Mouse (Mus musculus) c-Kit-positive CD71-negative TER-119-negative erythroid progenitor cells, embryonic 14.5 days (primary cell): Measurements from ENCODE around the gene Glg1.
"Not testable (repeated sequence)": the region's sequence is repeated elsewhere in the genome, so short reads cannot be mapped to it uniquely, and the experiment has no call there.

Source experiments
- DNase-seq: peaks from one replicate; pipeline ENCODE4 v3.0.0-alpha.2; 2013; ENCODE audit warnings: low read depth

Glg1 gene

DNA sequence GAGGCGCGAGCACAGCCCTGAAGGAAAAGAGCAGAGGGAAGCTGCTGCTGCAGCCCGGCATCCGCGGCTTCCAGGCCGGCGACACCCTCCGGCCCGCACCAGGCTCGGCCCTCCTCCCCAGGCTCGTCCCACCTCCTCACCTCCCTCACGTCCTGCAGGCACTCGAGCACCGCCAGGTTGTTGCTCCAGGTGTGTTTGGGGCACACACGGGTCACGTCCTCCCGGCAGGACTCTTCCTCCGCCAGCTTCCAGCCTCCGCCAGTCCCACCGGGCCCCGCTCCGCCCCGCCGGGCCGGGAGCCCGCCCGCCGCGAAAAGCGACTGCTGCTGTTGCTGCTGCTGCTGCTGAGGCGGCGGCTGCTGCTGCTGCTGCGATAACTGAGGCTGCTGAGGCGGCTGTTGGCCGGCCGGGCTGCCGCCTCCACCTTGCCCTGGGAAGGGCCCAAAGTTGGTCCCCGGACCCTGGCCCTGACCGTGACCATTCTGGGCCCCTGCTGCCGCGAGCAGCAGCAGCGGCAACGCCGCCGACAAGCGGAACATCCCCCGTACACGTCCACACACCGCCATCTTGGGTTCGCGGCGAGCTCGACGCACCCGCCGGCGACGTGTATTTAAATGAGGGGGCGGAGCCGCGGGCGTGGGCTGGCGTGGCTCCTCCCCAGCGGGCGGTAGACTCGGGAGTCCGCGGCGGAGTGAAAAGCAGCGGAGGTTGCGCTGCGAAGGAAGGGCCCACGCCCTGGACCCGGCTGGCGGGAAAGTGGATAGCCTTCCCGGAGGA lies at the start of gene Glg1:
Gene Glg1, minus strand, starts transcription at position 586 of the 777 bp plus-strand sequence.
- DNase-seq = peak; percentile 89

DNA sequence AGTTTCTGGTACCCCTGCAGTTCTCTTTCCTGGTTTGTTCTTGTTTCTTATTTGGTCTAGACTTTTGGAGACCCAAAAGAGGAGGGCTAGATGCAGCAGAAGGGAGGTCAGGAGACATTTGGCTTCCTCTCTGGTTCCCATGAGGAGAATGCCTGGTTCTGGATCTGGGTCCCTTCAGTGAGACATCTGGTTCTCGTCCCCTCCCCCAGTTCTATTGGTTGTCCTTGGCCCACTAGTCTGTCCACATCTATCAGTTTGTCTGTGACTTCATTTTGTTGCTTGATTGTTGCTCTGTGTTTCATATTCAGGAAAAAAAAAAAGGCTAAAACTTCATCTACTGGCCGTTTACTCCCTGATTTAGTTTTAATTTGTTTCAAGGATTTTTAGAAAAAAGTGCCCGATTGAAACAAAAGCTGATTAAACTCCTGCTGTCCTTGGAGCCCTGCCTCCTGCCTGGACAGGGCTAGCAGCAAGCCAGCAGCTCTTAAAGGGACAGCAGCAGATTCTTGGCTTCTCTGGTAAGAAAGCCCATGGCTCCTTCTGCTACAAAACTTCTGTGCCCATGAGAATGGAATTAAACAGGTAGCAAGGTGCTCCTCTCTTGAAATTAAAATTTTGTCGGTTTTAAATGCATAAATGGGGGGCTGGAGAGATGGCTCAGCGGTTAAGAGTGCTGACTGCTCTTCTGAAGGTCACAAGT lies 46.2 kb upstream of the Glg1 start:
- DNase-seq = no peak

DNA sequence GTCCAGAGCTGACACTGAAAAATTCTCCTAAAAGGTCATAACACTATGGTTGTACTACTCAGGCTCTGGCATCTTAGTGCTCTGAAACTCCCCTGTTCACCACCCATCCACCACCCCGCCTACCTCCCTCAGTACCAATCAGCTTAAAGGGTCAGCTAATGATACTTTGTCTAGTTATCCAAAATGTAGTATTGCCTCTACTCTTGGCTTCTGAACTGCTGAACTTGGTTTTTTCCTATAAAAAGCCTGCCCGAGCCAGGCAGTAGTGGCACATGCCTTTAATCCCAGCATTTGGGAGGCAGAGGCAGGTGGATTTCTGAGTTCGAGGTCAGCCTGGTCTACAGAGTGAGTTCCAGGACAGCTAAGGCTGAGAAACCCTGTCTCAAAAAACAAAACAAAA lies 45.3 kb upstream of the Glg1 start:
- no peak for DNase-seq

DNA sequence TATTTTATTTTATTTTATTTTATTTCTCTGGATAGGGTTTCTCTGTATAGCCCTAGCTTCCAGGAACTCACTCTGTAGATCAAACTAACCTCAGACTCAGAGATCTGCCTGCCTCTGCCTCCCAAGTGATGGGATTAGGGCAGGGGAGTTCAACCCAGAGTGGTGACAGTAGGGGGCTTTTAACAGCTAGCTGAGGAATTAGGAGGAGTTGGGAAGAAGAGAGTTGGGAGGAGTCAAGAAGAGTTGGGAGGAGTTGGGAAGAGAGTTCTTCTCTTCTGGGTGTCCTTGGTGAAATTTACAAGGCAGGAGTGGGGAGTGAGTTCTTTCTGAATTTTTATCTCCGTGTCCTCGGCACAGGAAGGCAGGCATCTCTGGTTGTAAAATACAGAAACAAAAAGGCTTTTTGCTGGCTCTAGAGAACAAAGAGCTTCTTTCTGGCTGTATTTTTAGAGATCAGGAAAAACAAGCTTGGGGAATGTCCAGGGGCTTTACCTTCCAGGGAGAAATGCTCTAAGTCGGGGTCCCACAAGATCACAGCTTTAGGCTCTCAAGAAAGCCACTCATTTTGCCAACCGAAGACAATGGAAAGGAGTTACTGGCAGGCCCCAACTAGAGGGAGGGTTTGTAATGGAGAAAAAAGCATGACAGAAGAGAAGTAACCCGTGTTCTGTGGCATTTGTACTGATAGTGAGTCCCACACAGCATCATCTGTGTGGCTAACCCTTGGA lies 44.2 kb upstream of the Glg1 start:
- DNase-seq = not testable (repeated sequence)

DNA sequence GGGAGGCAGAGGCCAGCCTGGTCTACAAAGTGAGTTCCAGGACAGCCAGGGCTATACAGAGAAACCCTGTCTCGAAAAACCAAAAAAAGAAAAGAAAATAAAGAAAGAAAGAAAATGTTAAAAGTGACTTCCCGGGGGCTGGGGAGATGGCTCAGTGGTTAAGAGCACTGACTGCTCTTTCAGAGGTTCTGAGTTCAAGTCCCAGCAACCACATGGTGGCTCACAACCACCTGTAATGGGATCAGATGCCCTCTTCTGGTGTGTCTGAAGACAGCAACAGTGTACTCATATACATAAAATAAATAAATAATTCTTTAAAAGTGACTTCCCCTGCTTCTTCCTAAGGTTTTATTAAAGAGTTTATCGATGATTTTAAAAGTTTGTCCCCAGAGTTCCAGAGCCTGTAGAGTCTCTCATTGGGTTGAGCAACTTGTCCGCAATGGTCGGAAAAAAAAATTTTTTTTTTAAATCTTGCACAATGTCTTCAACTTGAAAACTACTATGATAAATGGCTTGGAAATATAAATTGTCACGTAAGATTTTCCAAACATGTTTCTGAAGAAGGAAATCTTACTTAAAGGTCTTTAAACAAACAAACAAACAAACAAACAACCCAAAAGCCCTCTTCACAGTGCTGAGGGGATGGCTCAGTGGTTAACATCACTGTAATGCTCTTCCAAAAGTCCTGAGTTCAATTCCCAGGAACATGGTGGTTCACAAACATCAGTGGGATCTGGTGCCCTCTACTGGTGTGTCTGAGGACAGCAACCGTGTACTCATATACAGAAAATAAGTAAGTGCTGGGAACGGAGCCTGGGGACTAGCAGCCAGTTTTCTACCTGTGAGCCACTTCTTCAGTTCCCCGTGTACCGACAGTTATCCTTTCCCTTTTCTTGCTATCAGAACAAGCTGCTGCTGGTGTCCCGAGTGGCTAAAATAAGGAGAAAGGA lies 41.9 kb upstream of the Glg1 start:
- DNase-seq = no peak

DNA sequence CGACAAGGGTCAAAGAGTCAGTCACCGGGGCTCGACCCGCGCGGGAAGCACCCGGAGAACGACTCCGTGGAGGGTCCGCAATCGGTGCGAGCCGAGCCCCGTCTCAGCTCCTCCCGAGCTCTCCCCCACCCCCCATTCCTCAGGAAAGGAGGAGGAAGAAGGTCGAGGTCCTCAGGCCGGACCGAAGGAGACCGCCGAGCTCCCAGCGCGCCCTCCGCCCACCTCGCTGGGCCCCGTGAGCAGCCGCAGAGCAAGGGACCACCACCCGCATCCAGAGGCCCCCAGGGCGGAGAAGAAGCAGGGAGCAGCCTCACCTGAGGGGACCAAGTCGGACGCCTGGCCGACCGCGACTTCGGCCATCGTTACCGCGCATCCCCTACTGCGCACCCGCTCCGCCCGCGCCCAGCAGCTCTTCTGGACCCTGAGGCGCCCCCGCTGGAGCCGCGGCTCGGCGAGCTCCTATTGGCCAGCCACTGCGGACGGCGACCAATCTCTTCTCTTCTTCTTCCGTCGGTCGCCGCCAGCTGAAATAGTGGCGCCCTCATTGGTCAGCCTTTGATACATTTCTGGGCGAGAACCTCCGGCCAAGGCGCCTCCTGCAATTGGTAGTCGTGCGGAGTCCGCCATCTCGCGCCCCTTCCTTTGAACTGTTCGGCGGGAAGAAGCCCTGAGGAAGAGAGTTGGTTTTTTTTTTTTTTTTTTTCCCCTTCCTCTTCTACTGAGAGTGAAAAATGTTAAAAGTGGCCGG lies 41.0 kb upstream of the Glg1 start, which contains the start of gene Rfwd3:
Gene Rfwd3, minus strand, starts transcription at position 402 of the 748 bp plus-strand sequence.
- peak; percentile 93 for DNase-seq

DNA sequence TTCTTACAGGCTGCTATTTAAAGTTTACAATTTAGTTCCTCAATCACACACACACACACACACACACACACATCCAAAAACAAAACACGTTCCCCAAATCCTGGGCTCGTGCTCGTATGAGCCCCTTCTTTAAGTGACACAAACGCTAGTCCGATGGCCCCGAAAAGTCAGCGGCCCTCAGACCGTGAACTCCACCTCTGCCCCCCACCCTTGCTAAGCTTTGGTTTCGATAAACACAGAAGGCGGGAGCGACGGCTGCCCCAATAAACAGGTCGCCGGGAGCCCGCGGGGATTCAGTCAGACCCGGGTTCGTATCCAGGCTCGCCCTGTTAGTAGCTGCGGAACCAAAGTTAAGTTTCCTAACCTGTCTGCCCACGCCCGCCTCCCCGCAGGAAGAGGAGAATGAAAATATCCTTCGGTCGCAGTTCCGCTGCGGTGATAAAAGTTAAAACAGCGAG lies 40.4 kb upstream of the Glg1 start:
- DNase-seq = peak; percentile 55

DNA sequence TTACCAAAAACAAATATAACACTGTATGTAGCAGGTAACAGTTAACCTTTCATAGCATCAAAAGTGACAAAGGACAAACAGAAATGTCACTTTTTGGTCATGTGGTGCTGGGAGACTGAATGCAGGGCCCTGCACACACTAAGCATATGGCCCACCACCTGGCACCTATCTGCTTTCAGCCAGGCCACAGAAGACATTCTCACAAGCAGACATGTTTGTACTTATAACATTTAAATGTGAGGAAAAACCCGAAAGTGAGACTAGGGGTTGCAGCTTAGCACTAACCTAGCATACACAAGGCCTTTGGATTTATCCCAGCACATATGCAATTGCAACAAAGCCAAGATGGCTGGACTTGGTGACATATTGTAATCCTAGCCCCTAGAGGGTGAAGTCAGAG lies 39.0 kb upstream of the Glg1 start:
- DNase-seq = no peak

DNA sequence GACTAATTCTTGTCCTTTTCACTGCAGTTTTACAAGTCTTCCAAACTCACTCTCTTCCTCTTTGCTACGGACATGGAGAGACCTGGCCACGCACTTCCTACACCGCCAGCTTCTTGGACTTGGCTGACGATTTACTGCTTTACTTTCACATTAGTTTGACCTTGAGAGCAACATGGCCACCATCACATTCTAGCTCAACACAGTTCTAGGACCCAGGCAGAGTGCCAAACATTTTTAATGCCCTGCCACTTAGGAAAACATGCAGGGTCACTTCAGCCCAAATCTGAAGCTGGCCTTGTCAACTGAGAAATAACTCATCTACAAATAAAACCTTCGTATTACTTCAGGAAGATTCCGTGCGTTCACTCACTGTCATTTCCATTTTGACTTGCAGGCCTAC lies 32.7 kb upstream of the Glg1 start:
- DNase-seq = no peak

DNA sequence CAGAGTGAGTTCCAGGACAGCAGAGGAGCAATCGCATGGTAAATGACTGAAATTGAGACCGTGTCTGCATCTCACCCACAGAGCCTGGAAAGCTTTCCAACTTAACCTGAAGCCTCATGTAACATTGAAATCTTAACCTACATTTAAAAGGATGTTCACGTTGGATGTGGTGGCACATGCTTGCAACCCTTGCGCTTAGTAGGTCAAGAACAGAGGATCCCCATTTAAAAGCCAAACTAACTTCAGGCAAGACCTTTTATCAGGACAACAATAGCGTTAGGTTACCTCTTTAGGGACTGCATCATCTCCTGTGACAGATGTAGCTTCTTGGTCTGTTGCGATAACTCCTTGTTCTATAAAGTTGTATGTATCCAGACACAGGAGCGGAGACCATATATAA lies 31.6 kb upstream of the Glg1 start:
- DNase-seq = no peak

DNA sequence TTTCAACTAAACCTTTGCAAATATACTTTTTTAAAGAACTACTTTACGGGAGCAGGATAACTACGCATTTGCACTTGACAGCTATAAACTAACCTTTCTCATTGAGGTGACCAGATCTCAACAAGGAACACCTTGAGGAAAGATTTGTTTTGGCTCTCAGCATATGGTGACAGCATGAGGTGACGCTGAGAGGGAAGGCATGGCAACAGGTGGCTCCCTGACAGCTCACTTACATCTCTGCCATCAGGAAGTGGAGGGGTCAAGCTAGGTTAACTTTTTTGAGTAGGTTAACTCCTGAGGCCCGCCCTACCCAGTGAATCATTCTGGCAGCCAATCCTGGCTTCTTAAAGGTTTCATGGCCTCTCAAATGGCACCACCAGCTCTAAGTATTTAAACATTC lies 26.6 kb upstream of the Glg1 start:
- no peak for DNase-seq

DNA sequence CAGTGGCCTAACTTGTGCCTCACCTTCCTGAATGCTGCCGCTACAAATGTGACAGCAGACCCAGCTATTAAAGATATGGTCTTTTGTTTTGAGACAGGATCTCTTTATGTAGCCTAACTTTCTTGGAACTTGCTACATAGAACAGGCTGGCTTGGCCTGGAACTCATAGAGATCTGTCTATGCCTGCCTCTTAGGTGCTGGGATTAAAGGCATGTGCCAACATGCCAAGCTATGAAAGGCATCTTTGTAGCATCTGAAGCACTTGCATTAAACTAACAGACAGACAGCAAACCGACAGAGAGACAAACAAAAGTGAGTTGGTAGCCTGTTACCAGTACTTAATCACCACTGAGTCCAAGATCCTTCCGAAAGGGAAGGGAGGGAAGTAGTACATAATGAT lies 23.1 kb upstream of the Glg1 start:
- no peak for DNase-seq

DNA sequence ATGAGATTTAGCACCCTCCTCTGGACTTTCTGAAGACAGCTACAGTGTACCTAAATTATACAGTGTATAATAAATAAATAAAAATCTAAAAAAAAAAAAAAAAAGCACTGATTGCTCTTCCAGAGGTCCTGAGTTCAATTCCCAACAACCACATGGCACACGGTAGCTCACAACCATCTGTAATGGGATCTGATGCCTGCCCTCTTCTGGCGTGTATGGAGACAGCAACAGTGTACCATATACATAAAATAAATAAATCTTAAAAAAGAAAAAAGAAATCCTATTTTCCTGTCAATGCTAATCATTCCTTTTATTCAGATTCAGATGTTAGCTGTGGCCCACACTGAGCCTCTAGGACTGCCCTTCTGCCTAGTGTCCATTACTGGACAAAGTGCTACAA lies 9.3 kb upstream of the Glg1 start:
- no peak for DNase-seq

DNA sequence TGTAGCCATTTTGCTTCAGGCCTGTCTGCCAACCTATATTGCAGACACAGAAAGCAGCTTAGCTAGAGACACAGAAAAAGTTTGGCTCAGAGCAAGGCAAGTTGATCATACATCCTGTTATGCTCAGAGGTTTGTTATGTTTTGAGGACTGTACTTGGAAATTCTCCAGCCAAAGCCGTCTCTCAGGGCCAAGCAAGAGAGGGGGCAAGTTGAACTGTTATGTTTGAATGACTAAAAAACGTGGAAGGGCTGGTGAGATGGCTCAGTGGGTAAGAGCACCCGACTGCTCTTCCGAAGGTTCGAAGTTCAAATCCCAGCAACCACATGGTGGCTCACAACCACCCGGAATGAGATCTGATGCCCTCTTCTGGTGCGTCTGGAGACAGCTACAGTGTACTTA lies 7.1 kb upstream of the Glg1 start:
- not testable (repeated sequence) for DNase-seq

DNA sequence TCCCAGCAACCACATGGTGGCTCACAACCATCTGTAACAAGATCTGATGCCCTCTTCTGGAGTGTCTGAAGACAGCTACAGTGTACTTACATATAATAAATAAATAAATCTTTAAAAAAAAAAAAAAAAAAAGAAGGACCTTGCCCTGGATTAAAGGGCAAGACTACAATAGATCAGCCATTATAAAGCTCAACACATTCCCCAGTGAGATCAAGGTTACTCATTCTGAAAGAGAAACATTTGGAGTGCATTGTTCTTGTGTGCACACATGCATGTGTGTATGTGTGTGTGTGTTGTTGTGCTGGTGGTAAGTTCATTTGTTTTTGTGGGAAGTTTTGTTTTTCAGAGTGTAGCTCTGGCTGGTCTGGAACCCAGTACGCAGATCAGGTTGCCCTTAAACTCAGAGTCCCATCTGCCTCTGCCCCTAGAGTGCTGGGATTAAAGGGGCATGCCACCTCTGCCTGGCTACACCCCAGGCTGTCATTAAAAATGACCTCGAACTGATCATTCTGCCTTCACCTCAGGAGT lies 5.7 kb upstream of the Glg1 start:
- no peak for DNase-seq

DNA sequence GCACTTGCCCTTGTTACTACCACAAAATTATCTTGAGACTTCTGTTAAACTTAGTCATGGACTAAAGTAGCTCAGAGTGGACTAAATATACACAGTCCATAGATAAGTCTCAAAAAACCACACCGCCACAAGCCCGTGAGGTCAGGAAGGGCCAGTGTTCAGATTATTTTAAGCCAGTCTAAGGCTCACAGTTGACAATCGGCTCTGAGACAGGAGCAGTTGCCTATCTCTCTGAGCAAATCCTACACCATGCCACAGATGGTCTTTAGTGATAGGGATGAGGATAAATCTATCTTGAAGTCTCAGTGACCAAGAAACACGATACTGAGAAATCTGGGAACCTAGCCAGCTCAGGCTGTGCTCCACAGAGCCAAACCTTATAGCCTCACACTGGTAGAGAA lies 3.0 kb upstream of the Glg1 start:
- DNase-seq = peak; percentile 32

DNA sequence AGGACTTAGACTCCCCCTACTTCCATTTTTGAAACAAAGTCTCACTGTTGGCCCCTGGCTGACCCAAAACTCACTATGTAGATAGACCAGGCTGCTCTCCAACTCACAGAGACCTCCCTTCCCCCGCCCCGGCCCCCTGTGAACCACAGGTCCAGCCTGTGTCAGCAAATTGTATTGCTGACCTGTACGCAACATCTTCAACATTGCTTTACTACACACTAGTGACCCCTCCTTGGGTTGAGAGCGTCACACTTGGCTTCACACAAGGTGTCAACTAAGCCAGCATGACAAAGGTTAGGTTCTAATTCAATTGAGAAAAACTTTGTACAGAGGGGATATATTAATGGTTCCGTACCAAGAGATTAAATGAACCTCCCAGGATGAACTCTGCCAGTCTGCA lies 1.2 kb upstream of the Glg1 start:
- DNase-seq = no peak

DNA sequence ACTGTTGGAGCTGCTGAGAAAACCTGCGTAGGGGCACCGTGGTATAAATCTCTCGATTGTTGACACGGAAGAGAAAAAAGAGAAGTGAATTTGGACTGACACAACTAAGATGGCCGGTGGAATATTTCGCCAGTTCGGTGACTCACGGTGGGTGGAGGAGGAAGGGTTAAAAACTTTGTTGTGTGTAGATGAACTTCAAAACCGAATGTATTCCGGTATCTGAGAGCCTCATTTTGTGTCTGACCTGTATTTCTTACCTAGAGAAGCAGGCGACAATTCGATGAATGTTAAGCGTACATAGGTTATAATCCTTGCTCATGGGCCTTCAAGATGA lies 359 bp upstream of the Glg1 start:
- DNase-seq = peak; percentile 63

DNA sequence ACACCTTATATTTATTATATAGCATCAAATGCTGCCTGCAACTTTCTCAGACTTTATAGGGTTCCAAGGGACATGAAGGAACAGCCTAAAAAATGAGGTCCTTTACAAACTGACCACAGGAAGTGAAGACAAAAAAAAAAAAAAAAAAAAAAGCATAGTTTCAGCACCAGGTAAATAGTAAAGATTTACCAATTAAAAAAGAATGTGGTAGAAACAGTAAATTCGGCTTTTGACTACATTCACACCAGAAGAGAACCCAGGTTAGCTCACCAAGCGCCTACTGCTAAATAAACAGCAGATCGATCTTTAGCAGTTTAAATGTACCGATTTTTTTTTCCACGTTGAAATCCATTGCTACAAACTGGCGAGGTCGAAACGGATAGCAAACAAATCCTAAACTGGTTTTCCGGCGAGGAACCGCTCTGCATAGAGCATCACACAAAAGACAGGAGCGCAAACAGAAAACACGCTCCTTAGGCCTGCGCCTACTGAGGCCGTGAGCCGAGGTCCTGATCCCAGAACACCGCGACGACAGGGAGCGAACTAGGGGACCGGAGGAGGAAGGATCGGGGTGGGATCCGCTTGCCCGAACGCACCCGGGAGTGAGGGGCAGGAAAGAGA lies 896 bp downstream of the Glg1 start:
- DNase-seq = peak; percentile 28

DNA sequence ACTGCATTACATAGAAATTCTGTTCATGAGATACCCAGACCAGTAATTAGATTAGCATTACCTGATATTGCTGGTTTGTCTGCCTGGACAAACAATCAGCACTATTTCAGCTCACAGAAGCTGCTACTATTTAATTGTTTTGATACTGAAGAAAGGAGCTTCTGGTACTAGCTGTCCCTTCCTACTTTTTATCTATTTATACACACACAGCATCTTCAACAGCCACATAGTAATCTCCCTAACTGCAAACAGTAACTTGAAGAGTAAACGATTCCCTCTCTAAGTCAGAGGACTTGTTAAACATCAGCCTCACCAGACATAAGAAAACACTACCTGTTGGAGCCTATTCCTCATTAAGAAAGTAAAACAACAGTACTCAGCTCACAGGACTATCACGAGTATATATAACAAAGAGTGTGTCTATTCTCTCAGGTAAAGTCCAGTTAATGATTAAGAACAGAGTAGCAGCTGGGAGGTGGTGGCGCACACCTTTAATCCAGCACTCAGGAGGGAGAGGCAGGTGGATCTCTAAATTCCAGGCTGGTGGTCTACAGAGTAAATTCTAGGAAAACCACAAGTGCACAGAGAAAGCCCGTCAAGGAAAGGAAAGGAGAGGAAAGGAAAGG lies 6.4 kb downstream of the Glg1 start:
- no peak for DNase-seq
